In the genomic region with DNA sequence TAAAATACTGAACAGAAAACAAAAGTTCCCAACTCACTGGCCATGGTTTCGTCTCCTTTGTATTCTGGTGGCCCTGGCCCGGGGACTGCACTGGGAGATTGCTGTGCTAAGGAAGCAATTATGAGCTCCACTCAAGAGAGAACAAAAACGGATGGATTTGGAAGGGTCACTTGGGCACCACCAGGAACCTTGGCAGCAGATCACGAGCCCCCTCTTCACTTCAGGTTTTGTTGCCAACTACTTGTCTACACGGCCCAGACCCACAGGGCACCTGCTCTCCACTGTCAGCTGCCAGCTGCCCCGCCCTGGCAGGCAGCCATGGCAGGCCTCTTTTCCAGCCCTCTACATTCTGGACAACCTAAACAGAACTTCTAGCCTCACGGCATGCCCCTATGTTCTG, we compare ENCODE assay signal across 10 mouse cellular contexts.
DNase-seq lines count a peak whose midpoint lies in the region; TF ChIP-seq lines count a peak whose summit lies in the region.
"Had no signal": no experiment of that assay in that cellular context is flagged by ENCODE, and none has a peak within 500 bp of the region (broad histone marks: within the 10 kb centered on the region; RNA-seq: fewer than 3 reads in every experiment).

No protein-coding gene starts in this region.

- no peak overlapping the region for H3K9ac ChIP-seq in CH12.LX (ENCODE audit: insufficient read depth, low read depth)
- H3K9ac ChIP-seq: kidney, embryonic 15.5 days; liver, embryonic 14.5 days had no signal

- intact Hi-C loops in left cerebral cortex, adult 2 months (cut with DNase I), result loop anchor here (5.0 kb wide), 1 partner anchor 81 kb away; no protein-coding TSS in a partner anchor

- in situ Hi-C loops in CH12.LX (cut with MboI; ENCODE audit: low pct_ligation_motif_present, low pct_unique_long_range_greater_than_20kb, low sequenced_read_pairs), result no loop called here

- no peak for TF ChIP-seq EP300 in CH12.LX (IDR thresholded peaks at IDR 0.05; ENCODE audit: low read length)

- no peaks in the 10 kb centered on the region for H3K9me3 ChIP-seq in CH12.LX (replicated peaks; ENCODE audit: low read length)
- H3K9me3 ChIP-seq: kidney, embryonic 15.5 days had no signal

- H3K4me2 ChIP-seq in CH12.LX (ENCODE audit: insufficient read depth, low read depth, poor library complexity, severe bottlenecking), result no peak overlapping the region

- TF ChIP-seq POLR2A in CH12.LX (IDR thresholded peaks at IDR 0.05; ENCODE audit: low read depth, low read length), result no peak

- peak overlapping the region; percentile 14; the same call in 1 of the 2 replicates for H3K27ac ChIP-seq in CH12.LX (ENCODE audit: insufficient read depth, low read depth)
- H3K27ac ChIP-seq in left cerebral cortex, adult 2 months, result no peak overlapping the region
- H3K27ac ChIP-seq: kidney, embryonic 15.5 days; liver, embryonic 14.5 days had no signal

- H3K27me3 ChIP-seq in CH12.LX (replicated peaks), result no peaks in the 10 kb centered on the region

- peaks cover 45 to 88% of the 10 kb centered on the region in 2 experiments for H3K4me1 ChIP-seq in CH12.LX (ENCODE audit: control insufficient read depth in 1 of 2, insufficient read depth in 2 of 2)

- peak; percentile 95 for DNase-seq in heart, adult 11 months
- DNase-seq in heart, adult 8-10 months (ENCODE audit: low spot score), result no peak
- DNase-seq in CH12.LX (ENCODE audit: extremely low read depth), result no peak
- peak; percentile 89 for DNase-seq in cerebellum, adult 9-11 months
- DNase-seq in lung, adult 18-20 months, result peak; percentile 66 to 74
- no peak for DNase-seq in right cerebral cortex, adult 18-20 months
- no peak for DNase-seq in ovary, postnatal 14 days (ENCODE audit: low spot score)
- DNase-seq in left cerebral cortex, adult 2 months (ENCODE audit: extremely low spot score in 1 of 2, low spot score in 2 of 2), result no peak

- 0 out of 2 replicates have a peak, but pooled peaks cover 9% of the 10 kb centered on the region for H3K79me2 ChIP-seq in CH12.LX (replicated peaks; ENCODE audit: control insufficient read depth, extremely low read depth, insufficient read depth, poor library complexity, severe bottlenecking)

- no peak overlapping the region for H3K4me3 ChIP-seq in CH12.LX (replicated peaks in 1 of 3; ENCODE audit: low read depth in 2 of 3, low read length in 2 of 3, poor library complexity in 1 of 3)
- H3K4me3 ChIP-seq in left cerebral cortex, adult 2 months, result no peak overlapping the region
- H3K4me3 ChIP-seq: kidney, embryonic 15.5 days had no signal

- H3K36me3 ChIP-seq in CH12.LX (replicated peaks in 1 of 2; ENCODE audit: control insufficient read depth in 1 of 2, insufficient read depth in 1 of 2, low read length in 1 of 2), result peaks cover 13 to 65% of the 10 kb centered on the region in 2 experiments
- H3K36me3 ChIP-seq: kidney, embryonic 15.5 days had no signal

- no peak for TF ChIP-seq RAD21 in CH12.LX (IDR thresholded peaks at IDR 0.05; ENCODE audit: low read depth, low read length)

- TF ChIP-seq CTCF in CH12.LX (conservative IDR thresholded peaks at IDR 0.05 in 1 of 2, IDR thresholded peaks at IDR 0.05 in 1 of 2; ENCODE audit: low read depth in 2 of 2, low read length in 2 of 2), result no peak
- TF ChIP-seq CTCF in left cerebral cortex, adult 2 months (IDR thresholded peaks at IDR 0.05), result no peak

- dilution Hi-C loops in CH12.LX (cut with MboI; ENCODE audit: extremely low pct_ligation_motif_present, extremely low pct_unique_long_range_greater_than_20kb, low sequenced_read_pairs), result no loop called here

TF ChIP-seq in CH12.LX, 34 proteins besides CTCF, POLR2A, EP300 and RAD21:
- TF ChIP-seq MYC (IDR thresholded peaks at IDR 0.05; ENCODE audit: low read depth, low read length) (no peak), TCF12 (IDR thresholded peaks at IDR 0.05; ENCODE audit: low read depth, low read length) (no peak), BHLHE40 (IDR thresholded peaks at IDR 0.05; ENCODE audit: low read depth, low read length) (no peak), MXI1 (IDR thresholded peaks at IDR 0.05; ENCODE audit: low read depth, low read length) (no peak), SIN3A (IDR thresholded peaks at IDR 0.05; ENCODE audit: low read length) (no peak), ZKSCAN1 (IDR thresholded peaks at IDR 0.05; ENCODE audit: borderline replicate concordance, low read depth, low read length) (no peak), GABPA (IDR thresholded peaks at IDR 0.05; ENCODE audit: insufficient replicate concordance, low read depth, low read length) (no peak), ZMIZ1 (IDR thresholded peaks at IDR 0.05; ENCODE audit: low read depth, low read length) (no peak), USF1 (IDR thresholded peaks at IDR 0.05; ENCODE audit: low read depth, low read length) (no peak), MAX (IDR thresholded peaks at IDR 0.05; ENCODE audit: low read length) (no peak), POLR2AphosphoS2 (IDR thresholded peaks at IDR 0.05; ENCODE audit: low read depth, low read length) (no peak), RCOR1 (conservative IDR thresholded peaks at IDR 0.05; ENCODE audit: low read depth, low read length) (no peak), E2F4 (IDR thresholded peaks at IDR 0.05; ENCODE audit: insufficient replicate concordance, low read depth, low read length) (no peak), MAZ (IDR thresholded peaks at IDR 0.05; ENCODE audit: low read depth, low read length) (no peak), ELF1 (IDR thresholded peaks at IDR 0.05; ENCODE audit: low read depth, low read length) (no peak), NELFE (IDR thresholded peaks at IDR 0.05; ENCODE audit: low read depth, low read length) (no peak), ZNF384 (IDR thresholded peaks at IDR 0.05; ENCODE audit: low read depth, low read length) (no peak), SMC3 (IDR thresholded peaks at IDR 0.05; ENCODE audit: low read depth, low read length) (no peak)

Comparison
In these comparisons a context has a peak if more than half of its experiments do, and no peak if none do; other contexts are left out.
1. DNase-seq: peak in heart, adult 11 months (single experiment), cerebellum, adult 9-11 months (single experiment) and lung, adult 18-20 months (2 of 2); none in heart, adult 8-10 months (single experiment), CH12.LX (single experiment), right cerebral cortex, adult 18-20 months (single experiment), ovary, postnatal 14 days (single experiment) and left cerebral cortex, adult 2 months (0 of 2).